Mouse (Mus musculus) MEL (cell line): ENCODE data around the gene Arhgef16.

ENCODE experiments used
- CTCF ChIP-seq, 3 experiments: IDR thresholded peaks in 2 of 3; conservative IDR thresholded peaks in 1 of 3; 2 replicates each; pipeline ENCODE4 v1.5.1; 2011 to 2012; ENCODE audit warnings: low read length in 3 of 3, low read depth in 2 of 3, mild to moderate bottlenecking in 2 of 3, improper control_type of control experiment in 1 of 3, inconsistent platforms in 1 of 3, mixed read lengths in 1 of 3, moderate library complexity in 1 of 3; ENCODE audit not compliant: control insufficient read depth in 1 of 3, insufficient read depth in 1 of 3, poor library complexity in 1 of 3, severe bottlenecking in 1 of 3
- POLR2A ChIP-seq, 2 experiments: IDR thresholded peaks; 2 replicates each; pipeline ENCODE4 v1.6.1; 2011 to 2012; ENCODE audit warnings: low read length in 2 of 2, mild to moderate bottlenecking in 2 of 2, control low read depth in 1 of 2, improper control_type of control experiment in 1 of 2, low read depth in 1 of 2, moderate library complexity in 1 of 2; ENCODE audit not compliant: control insufficient read depth in 1 of 2, insufficient read depth in 1 of 2, poor library complexity in 1 of 2
- SMC3 ChIP-seq: IDR thresholded peaks from 2 replicates; pipeline ENCODE4 v1.6.1; 2011; ENCODE audit warnings: low read depth, low read length, improper control_type of control experiment

DNA sequence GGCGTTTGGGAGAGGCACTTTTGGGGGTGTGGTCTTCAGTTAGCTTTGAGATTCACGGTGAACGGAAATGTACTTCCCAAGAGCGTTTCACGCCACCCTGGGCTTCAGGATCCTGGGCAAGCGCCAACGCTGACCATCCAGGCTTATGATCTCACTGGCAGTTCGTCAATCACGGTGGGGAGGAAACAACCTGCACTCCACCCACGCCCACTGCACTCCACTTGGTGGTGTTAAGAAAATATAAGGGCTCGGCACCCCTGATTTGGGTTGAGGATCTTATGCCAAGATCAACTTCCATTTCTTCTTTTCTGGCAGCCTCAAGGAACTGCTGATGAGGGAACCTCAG is 12.1 kb upstream of the Arhgef16 start:
- TF ChIP-seq CTCF (IDR thresholded peaks at IDR 0.05 in 2 of 3, conservative IDR thresholded peaks at IDR 0.05 in 1 of 3; ENCODE audit: control insufficient read depth in 1 of 3, insufficient read depth in 1 of 3, low read depth in 2 of 3, low read length in 3 of 3, poor library complexity in 1 of 3, severe bottlenecking in 1 of 3) = no peak
- no peak for TF ChIP-seq SMC3
- TF ChIP-seq POLR2A (IDR thresholded peaks at IDR 0.05; ENCODE audit: control insufficient read depth in 1 of 2, insufficient read depth in 1 of 2, low read depth in 1 of 2, low read length in 2 of 2, poor library complexity in 1 of 2) = no peak
